Mouse (Mus musculus): ENCODE measurements around the gene Phf10. TPM values are rescaled to one million over a fixed set of nuclear protein-coding genes. Genes with fewer than 3 reads are reported as not detected.

Phf10 gene
- polyA plus RNA-seq (2012; rRNA removed): 86.6 and 89.9 TPM in 2 replicates

DNA sequence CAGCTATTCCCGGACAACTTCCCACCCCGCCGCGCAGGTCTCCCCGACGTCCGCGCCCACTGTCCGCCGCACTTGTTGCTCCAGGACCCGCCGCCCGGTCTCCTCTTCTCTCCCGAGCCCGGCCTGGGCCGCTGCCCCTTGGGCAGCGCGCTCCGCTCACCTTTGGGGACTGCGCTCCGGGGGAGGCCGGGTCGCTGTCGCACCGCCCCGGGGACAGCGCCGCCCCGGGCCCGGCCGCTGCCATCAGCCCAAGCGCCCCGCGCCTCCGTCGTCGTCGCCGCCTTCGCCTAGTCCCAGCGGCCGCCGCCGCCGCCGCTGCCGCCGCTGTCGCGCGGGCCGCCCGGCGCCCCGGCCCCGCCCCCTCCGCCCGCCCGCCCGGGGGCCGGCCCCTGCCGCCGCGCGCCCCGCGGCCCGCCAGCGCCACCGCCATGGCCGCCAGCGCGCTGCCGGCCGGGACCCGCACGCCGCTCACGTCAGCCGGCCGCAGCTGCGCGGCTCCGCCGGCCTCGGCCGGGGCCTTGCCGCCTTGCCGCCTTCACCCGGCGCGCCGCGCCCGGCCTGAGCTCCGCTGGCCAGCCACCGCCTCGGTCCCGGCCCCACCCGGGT lies at the start of gene Phf10:
Gene Phf10 (minus strand): TSS at position 323 of the 606 bp plus-strand sequence.

GRCm38 (mm10) chr17:15009706-15010413 lies 48.8 kb upstream of the Phf10 start, which contains the start of gene Gm3435:
Gene Gm3435 (plus strand): TSS chr17:15010176.

DNA sequence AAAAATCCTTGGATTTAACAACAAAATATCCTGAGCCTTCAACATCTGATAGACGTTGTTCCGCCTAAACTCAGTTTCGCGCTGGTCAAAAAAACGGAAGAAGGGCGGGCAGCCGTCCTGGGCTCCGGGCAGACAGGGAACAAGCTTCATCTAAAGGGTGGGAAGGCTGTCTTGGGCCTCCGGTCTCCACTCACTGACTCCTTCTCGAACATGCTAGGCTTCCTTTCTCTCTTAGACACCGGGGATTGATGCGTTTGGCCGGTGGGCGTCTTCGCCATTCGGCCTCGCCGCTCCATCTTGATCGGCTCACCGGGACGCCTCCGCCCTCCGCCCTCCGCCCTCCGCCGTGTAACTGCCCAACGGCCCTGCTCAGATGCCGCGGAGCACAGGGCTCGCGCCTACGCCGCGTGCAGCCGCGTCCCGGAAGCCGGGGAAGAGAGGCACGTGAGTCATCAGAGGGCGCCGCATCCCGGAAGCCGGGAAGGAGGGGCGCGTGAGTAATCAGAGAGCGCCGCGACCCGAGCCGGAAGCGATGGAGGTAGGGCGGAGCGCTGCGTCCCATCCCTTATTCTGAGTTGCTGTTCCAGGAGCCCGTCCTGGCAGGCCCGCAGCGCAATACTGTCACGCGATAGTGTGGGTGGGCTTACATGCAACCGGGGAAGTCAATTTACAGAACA lies 17.4 kb upstream of the Phf10 start, which contains the start of the genes 9030025P20Rik and Gm3417:
Gene 9030025P20Rik (plus strand): TSS at position 107 of the 677 bp plus-strand sequence.
Gene Gm3417 (minus strand): TSS at position 429 of the 677 bp plus-strand sequence.

GRCm38 (mm10) chr17:14943009-14943728 lies 17.9 kb downstream of the Phf10 start, which contains the start of the genes Wdr27 and 1600012H06Rik:
Gene Wdr27 (minus strand): TSS chr17:14943158.
Gene 1600012H06Rik (plus strand): TSS chr17:14943184.

Other genes starting within 250 kb of the Phf10 start
- 2.0 and 3.8 TPM in 2 replicates for gene Wdr27, start 18.1 kb downstream of the Phf10 start, polyA plus RNA-seq (2012; rRNA removed)
- gene 1600012H06Rik, start 18.1 kb downstream of the Phf10 start, polyA plus RNA-seq (2012; rRNA removed): 19.8 and 22.3 TPM in 2 replicates
- 14.2 and 19.5 TPM in 2 replicates for gene 9030025P20Rik, start 17.2 kb upstream of the Phf10 start, polyA plus RNA-seq (2012; rRNA removed)
- gene Gm3417, start 17.5 kb upstream of the Phf10 start, polyA plus RNA-seq (2012; rRNA removed): 0.72 TPM in 1 of 2 replicates, not detected in the other
- gene Gm3435, start 48.9 kb upstream of the Phf10 start, polyA plus RNA-seq (2012; rRNA removed): 6.1 and 7.0 TPM in 2 replicates
- gene Ermard, start 79.9 kb upstream of the Phf10 start, polyA plus RNA-seq (2012; rRNA removed): 69.0 and 96.8 TPM in 2 replicates
- 0.35 TPM in 1 of 2 replicates, not detected in the other for gene Tcte3, start 80.2 kb upstream of the Phf10 start, polyA plus RNA-seq (2012; rRNA removed)
- gene Gm3448, start 80.3 kb upstream of the Phf10 start, polyA plus RNA-seq (2012; rRNA removed): 3.3 and 4.2 TPM in 2 replicates